Mouse (Mus musculus) CD4-positive naive resting alpha-beta T cell, adult 57 days (primary cell): ENCODE measurements around the gene Npl. TPM values are rescaled to one million over a fixed set of nuclear protein-coding genes. Genes with fewer than 3 reads are reported as not detected.

Experiments used
- total RNA-seq: library from RNA; stranded (reverse); gene quantifications from one replicate; pipeline ENCODE4 v1.2.4, GENCODE M21; 2023

The Npl gene
- 0.56 TPM for total RNA-seq

GRCm38 (mm10) chr1:153549536-153550199 is at the start of gene Npl:
Gene Npl (minus strand): TSS chr1:153550045.

GRCm38 (mm10) chr1:153487500-153487879 is 62.4 kb downstream of the Npl start, which contains the start of gene Dhx9:
Gene Dhx9 (minus strand): TSS chr1:153487660.

Other genes starting within 250 kb of the Npl start
- 2.2 TPM for gene Lamc1, start 217.3 kb downstream of the Npl start, total RNA-seq
- gene Shcbp1l, start 124.9 kb downstream of the Npl start, total RNA-seq, result not detected
- 274 TPM for gene Dhx9, start 62.4 kb downstream of the Npl start, total RNA-seq
- not detected for gene Rgs8, start 103.0 kb upstream of the Npl start, total RNA-seq
- gene Rgs16, start 190.3 kb upstream of the Npl start, total RNA-seq, result 8.5 TPM
- gene Rnasel, start 199.4 kb upstream of the Npl start, total RNA-seq, result 29.7 TPM